Mouse (Mus musculus) layer of hippocampus, postnatal 10 days (tissue): ENCODE measurements around the gene Gm20388. TPM values are rescaled to one million over a fixed set of nuclear protein-coding genes. Genes with fewer than 3 reads are reported as not detected.

ENCODE experiments used
- DNase-seq, 2 experiments: peaks; one replicate each; pipeline ENCODE4 v3.0.0; 2021; ENCODE audit warnings: low spot score in 2 of 2
- total RNA-seq, 2 experiments: library from RNA; stranded (reverse); gene quantifications; 2 replicates each; pipeline ENCODE4 v1.2.3; 2021

Gm20388 gene
- total RNA-seq, 2 experiments from 2014 or later = not detected

DNA sequence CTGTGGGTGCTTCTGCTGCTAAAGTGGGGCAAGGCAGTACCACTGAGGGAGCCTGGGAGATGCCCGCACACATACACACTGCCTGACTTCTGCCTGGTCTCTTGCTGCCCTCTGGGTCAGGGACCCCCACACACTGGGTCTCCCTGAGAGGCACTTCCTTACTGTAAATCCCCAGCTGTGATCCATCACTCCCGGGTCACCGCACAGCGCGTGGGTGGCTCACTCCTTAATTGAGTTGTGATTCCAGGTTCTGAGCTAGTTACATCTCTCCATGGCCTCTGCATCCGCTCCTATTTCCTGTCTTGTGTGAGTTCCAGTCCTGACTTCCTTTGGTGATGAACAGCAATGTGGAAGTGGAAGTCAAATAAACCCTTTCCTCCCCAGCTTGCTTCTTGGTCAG lies 3420.1 kb downstream of the Gm20388 start:
- DNase-seq = no peak

- DNase-seq = no peak
These were observed 3420.7 kb downstream of the Gm20388 start for GRCm38 (mm10) chr8:123331301-123331700.

- no peak for DNase-seq
These were observed 3421.2 kb downstream of the Gm20388 start for GRCm38 (mm10) chr8:123331810-123332209.

- DNase-seq = peak; percentile 60 to 75
These were observed 3421.8 kb downstream of the Gm20388 start, which contains the start of gene Spire2 for GRCm38 (mm10) chr8:123332262-123333090. Gene Spire2 (plus strand): TSS chr8:123332713.

GRCm38 (mm10) chr8:123333091-123333587 lies 3422.5 kb downstream of the Gm20388 start:
- peak; percentile 22 to 31 for DNase-seq

DNA sequence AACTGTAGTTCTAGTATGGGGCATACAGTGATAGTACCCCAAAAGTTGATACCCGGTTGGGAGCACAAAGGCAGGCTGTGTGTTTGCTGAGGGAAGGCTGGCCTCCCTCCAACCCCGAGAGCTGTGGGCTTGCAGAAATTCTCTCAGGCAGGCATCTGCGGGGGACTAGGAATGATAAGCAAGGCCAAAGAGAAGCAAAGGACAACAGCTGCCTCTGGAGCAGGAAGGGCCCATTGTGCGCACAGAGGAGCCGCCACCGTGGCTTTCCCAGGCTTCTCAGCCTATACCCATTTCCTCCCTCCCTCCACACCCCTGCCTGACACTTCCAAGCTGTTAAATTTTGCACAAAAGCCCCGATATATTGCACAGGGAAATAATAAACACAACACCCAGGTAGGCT lies 3423.2 kb downstream of the Gm20388 start:
- peak; percentile 25 to 43 for DNase-seq

DNA sequence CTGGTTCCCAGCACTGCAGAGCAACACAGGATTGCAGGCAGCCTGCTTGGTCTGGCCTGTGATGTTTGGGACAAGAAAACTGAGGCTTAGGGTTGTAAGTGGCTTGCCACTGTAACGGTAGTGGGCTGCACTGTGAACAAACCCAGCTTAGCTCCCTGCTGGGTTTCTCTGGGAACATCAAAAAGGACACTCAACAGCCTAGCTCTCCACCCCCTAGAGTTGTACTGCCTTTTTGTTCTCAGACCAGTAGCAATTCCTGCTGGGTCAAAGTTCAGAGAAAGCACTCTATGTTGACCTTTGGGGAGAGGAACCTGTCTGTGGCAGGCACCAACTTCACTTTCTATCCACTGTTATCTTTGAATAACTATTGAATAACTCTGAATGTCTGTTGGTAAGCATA lies 3423.8 kb downstream of the Gm20388 start:
- no peak for DNase-seq

GRCm38 (mm10) chr8:123337475-123337874 lies 3426.8 kb downstream of the Gm20388 start:
- no peak for DNase-seq

GRCm38 (mm10) chr8:123340071-123340470 lies 3429.4 kb downstream of the Gm20388 start:
- no peak for DNase-seq

GRCm38 (mm10) chr8:123341040-123342015 lies 3430.7 kb downstream of the Gm20388 start:
- no peak for DNase-seq

- no peak for DNase-seq
These were observed 3431.6 kb downstream of the Gm20388 start for GRCm38 (mm10) chr8:123342253-123342652.

DNA sequence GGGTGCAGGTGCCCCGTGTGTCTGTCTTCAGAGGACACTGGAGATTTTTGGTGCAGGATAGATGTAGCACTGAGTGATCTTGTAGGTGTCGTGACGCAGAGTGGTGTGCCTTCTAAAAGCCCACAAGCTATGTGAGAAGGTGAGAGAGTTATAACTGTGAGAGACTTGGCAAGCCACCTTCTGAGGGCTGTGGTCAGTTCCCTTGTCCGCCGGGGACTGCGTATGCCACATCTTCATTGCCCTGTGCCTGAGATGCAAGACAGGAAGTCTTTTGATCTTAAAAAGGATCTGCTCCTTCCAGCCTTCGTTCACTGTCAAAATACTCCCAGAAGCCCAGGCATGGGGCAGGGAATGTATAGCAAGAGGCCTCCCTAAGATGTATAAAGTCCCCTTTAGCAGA lies 3432.3 kb downstream of the Gm20388 start:
- no peak for DNase-seq

- no peak for DNase-seq
These were observed 3432.8 kb downstream of the Gm20388 start for GRCm38 (mm10) chr8:123343422-123343821.

DNA sequence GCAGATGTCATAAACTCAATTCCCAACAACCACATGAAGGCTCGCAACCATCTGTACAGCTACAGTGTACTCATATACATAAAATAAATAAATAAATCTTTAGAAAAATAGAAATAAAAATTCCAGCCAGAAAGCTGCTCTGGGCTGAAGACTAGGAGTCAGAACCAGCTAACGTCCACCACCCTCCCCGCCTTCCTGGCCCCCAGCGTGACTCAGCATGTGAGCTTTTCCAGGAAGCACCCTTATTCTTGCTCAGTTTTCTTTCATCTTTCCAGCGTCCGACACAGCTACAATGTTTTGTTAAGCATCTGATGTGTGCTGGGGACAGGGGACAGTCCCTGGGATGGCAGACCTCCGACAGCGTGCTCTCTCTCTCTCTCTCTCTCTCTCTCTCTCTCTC lies 3434.5 kb downstream of the Gm20388 start:
- DNase-seq = no peak

DNA sequence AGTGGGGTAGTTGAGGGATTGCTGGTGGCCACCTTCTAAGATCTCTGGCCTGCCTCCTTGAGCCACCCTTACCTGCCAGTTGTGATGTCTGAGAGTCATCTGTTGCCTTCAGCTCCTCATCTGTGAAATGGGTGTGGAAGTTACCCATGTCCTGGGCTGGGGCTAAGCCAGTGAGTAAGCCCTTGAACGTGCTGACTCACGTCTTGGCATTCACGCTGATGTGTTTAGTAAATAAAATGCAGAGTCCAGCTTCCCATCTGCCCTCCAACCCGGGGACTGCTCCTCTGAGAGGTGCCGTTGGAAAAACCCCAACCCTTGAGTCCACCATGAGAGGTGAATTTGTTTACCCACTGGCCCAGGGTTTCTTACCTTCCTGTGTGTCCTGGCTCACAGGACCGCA lies 3435.2 kb downstream of the Gm20388 start:
- DNase-seq = no peak

DNA sequence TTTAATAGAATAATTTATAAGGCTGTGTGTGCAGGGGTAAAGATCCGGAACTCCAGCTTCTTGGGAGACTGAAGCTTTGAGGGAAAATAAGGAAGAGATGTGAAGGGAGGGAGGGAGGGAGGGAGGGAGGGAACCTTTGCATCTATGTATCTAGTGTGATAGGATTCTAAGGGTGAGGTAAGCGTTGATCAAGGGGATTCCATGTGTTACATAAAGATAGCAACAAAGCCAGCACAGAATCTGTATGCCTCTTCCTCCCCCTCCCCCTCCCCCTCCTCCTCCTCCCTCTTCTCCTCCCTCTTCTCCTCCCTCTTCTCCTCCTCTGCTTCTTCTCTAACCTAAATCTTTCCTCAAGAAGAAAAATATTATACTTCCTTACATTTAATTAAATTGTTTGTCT lies 3436.7 kb downstream of the Gm20388 start:
- DNase-seq = no peak

GRCm38 (mm10) chr8:123348237-123348843 lies 3437.7 kb downstream of the Gm20388 start:
- peak; percentile 60 to 65 for DNase-seq

DNA sequence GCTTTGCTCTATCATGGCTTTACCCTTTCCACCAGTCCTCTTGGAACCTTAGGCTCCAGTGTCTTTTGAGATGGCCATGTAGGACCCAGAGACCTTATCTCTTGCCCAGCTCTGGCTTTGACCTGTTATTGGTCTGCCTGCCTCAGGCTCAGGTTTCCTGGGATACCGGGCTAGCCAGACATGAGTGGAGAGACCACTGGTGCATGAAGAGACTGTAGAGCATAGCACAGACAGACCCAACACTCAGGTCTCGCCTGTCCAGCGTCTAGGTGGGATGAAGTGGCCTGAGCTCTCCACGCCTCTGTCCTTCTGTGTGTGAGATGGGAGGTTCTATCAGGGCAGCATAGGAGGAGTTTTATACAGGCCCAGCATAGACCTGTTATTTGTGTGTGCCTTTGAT lies 3438.4 kb downstream of the Gm20388 start:
- DNase-seq = no peak

GRCm38 (mm10) chr8:123352118-123352517 lies 3441.5 kb downstream of the Gm20388 start:
- no peak for DNase-seq

GRCm38 (mm10) chr8:123352786-123353185 lies 3442.1 kb downstream of the Gm20388 start:
- peak; percentile 65 to 75 for DNase-seq

GRCm38 (mm10) chr8:123353216-123353615 lies 3442.6 kb downstream of the Gm20388 start:
- DNase-seq = no peak
